Comparison of ENCODE assay signal across 10 mouse cellular contexts in the genomic region with DNA sequence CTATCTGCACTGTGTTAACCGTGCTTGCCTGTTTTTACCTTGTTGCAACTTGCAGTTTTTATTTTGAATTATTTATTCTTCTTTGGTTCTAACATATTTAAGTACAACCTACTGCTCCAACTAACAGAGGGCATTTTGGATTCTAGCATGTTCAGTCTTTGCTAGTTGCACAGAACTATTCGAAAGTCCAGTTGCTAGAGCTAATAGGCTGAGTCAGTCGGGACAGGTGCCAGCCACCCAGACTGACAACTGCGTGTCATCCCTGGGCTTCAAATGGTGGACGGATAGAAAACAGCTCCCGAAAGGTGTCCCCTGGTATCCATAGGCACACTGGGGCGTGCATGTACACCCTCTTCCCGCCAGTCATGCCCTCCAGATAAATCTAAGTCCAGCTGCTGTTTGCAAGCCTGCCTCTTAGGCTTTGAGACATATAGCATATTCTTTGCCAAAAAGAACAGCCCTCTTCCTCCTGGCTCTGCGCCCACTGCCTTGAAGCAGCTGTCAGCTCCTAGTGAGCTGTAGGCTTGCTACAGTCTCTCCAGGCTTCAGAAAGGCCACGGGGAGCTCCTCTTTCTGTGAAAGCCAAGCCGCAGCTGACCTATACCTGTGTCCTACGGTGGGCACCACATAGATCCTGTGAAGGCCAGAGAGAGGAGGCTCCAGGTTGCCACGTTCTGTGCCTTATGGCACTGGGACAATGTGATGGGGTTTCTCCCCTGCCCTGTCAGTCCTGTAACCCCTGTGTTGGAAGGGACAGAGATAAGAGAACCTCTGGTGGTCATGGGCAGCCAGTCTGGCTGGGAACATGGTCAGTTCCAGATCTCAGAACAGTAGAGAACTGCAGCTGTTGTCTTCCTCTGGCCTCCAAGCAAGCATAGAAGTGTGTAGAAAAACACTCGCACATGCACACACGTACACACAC.
DNase-seq lines count a peak whose midpoint lies in the region; ATAC-seq and TF ChIP-seq lines count a peak whose summit lies in the region.
"Had no signal": no experiment of that assay in that cellular context is flagged by ENCODE, and none has a peak within 500 bp of the region (broad histone marks: within the 10 kb centered on the region; RNA-seq: fewer than 3 reads in every experiment).

No protein-coding gene starts in this region.

- H3K36me3 ChIP-seq in heart, adult 2 months (ENCODE audit: control insufficient read depth, insufficient read depth, low read length), result no peaks in the 10 kb centered on the region
- H3K36me3 ChIP-seq in heart, embryonic 10.5 days, result no peaks in the 10 kb centered on the region
- H3K36me3 ChIP-seq: G1E; liver, embryonic 13.5 days had no signal

- no peak for TF ChIP-seq POLR2A in heart, adult 2 months (IDR thresholded peaks at IDR 0.05; ENCODE audit: insufficient read depth, low read depth, low read length)

- peak; percentile 25 to 27 for DNase-seq in heart, adult 2 months
- no peak for DNase-seq in heart, embryonic 10.5 days (ENCODE audit: low spot score)
- DNase-seq in Muller cell, postnatal 12 days (ENCODE audit: inconsistent ontology term), result peak; percentile 7
- peak; percentile 46 to 81 for DNase-seq in frontal cortex, adult 2 months (ENCODE audit: extremely low spot score in 1 of 2, low spot score in 1 of 2)
- peak; percentile 54 to 57 for DNase-seq in layer of hippocampus, postnatal 14 days (ENCODE audit: low spot score in 2 of 2)
- DNase-seq in right cerebral cortex, adult 2 months (ENCODE audit: low spot score in 2 of 2), result peak; percentile 69 to 75
- DNase-seq: liver, embryonic 13.5 days had no signal

- intact Hi-C loops in heart, adult 2 months (cut with DNase I), result no loop called here

- H3K79me2 ChIP-seq in heart, adult 2 months (replicated peaks; ENCODE audit: control insufficient read depth, insufficient read depth, low read length), result no peaks in the 10 kb centered on the region

- H3K27me3 ChIP-seq in heart, adult 2 months (ENCODE audit: control insufficient read depth, insufficient read depth, low read length), result no peaks in the 10 kb centered on the region
- no peaks in the 10 kb centered on the region for H3K27me3 ChIP-seq in heart, embryonic 10.5 days (ENCODE audit: insufficient read depth, poor library complexity, severe bottlenecking)
- H3K27me3 ChIP-seq: liver, embryonic 13.5 days had no signal

- TF ChIP-seq EP300 in heart, adult 2 months (IDR thresholded peaks at IDR 0.05; ENCODE audit: insufficient read depth, low read depth, low read length), result no peak

- H3K27ac ChIP-seq in heart, adult 2 months, result no peak overlapping the region
- H3K27ac ChIP-seq in heart, embryonic 10.5 days, result no peak overlapping the region
- H3K27ac ChIP-seq: liver, embryonic 13.5 days had no signal

- no peaks in the 10 kb centered on the region for H3K4me1 ChIP-seq in heart, adult 2 months (ENCODE audit: control insufficient read depth, insufficient read depth, low read length)
- H3K4me1 ChIP-seq in heart, embryonic 10.5 days, result no peaks in the 10 kb centered on the region
- H3K4me1 ChIP-seq: liver, embryonic 13.5 days had no signal

- no peak overlapping the region for H3K9ac ChIP-seq in heart, adult 2 months (ENCODE audit: low read depth, low read length)
- H3K9ac ChIP-seq: liver, embryonic 13.5 days had no signal

- no peak for ATAC-seq in megakaryocyte-erythroid progenitor cell, adult 5-6 weeks (replicated peaks; ENCODE audit: low FRiP score, low TSS enrichment, poor library complexity, severe bottlenecking)
- no peak for ATAC-seq in CD4-positive, CD25-positive, alpha-beta regulatory T cell, adult 4 months

- 60% methylated on average over 15 of the region's 15 CpGs for WGBS in heart, adult 2 months
- 85% methylated on average over 15 of the region's 15 CpGs for WGBS in heart, embryonic 10.5 days

- H3K4me3 ChIP-seq in heart, adult 2 months, result no peak overlapping the region
- H3K4me3 ChIP-seq in heart, embryonic 10.5 days, result no peak overlapping the region
- H3K4me3 ChIP-seq: liver, embryonic 13.5 days had no signal

- TF ChIP-seq CTCF in heart, adult 2 months (IDR thresholded peaks at IDR 0.05), result no peak

- H3K9me3 ChIP-seq in heart, embryonic 10.5 days, result no peaks in the 10 kb centered on the region
- H3K9me3 ChIP-seq: G1E; liver, embryonic 13.5 days had no signal
